Mouse (Mus musculus): Measurements from ENCODE around the gene Arhgef2.

GRCm38 (mm10) chr3:88569093-88569492 lies 36.7 kb upstream of the Arhgef2 start:
- TF ChIP-seq POLR2A (IDR thresholded peaks at IDR 0.05; ENCODE audit: borderline replicate concordance, control insufficient read depth, low read depth, low read length) = no peak
- no peak for TF ChIP-seq CTCF (IDR thresholded peaks at IDR 0.05; ENCODE audit: control insufficient read depth, insufficient read depth, low read length)

Data from bone marrow, adult 2 months (tissue).